Mouse (Mus musculus): ENCODE data around the gene Tmco3.

Tmco3 gene

DNA sequence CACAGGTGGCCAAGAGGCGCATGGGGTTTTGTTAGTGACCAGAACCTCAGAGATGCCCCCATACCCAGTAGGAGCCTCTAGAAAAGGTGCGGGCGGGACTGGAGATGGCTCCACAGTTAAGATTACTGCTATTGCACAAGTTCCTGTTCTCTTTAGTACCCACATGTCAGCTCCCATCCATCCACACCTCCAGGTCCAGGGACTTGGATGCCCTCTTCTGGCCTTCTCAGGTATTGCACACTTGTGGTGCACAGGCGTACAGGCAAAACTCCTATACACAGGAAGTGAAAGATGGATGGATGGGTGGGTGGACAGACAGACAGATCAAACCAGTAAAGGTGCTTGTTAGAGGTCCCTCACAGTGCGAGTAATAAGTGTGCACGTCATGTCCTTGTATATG, 73.9 kb downstream of the Tmco3 start:
- no peak for DNase-seq (ENCODE audit: low read depth, low spot score)
